Comparison of ENCODE assay signal across 9 mouse cellular contexts in the genomic region with DNA sequence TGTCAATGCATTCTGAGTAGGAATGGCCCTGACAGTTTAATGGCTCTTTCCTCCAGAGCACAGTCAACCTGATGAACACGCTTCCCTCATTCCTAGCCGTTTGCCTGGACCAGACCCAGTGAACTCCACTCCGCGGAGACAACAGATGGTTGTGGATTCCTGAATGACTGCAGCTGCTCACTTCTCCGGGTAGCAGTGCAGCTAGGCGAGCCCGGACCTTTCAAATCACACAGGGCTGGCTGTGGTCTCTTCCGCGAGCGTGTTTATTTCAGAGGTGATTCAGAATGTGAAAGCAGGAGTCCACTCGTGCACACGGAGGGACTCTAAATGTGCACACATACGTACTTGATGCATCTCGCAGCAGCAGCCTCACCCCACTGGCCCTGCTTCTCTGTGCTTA. TPM values are rescaled to one million over a fixed set of nuclear protein-coding genes. Genes with fewer than 3 reads are reported as not detected.
DNase-seq lines count a peak whose midpoint lies in the region; ATAC-seq lines count a peak whose summit lies in the region.
"Had no signal": no experiment of that assay in that cellular context is flagged by ENCODE, and none has a peak within 500 bp of the region (broad histone marks: within the 10 kb centered on the region; RNA-seq: fewer than 3 reads in every experiment).

No protein-coding gene starts in this region.

- no peaks in the 10 kb centered on the region for H3K4me1 ChIP-seq in embryonic facial prominence, embryonic 11.5 days (ENCODE audit: control insufficient read depth, insufficient read depth, low read length)
- 0 out of 2 replicates have a peak, but pooled peaks cover 4% of the 10 kb centered on the region for H3K4me1 ChIP-seq in embryonic facial prominence, embryonic 10.5 days

- 77% methylated on average over 14 of the region's 14 CpGs for WGBS in embryonic facial prominence, embryonic 11.5 days
- 77% methylated on average over 14 of the region's 14 CpGs for WGBS in embryonic facial prominence, embryonic 10.5 days

- no peak overlapping the region for H3K9ac ChIP-seq in embryonic facial prominence, embryonic 11.5 days (replicated peaks; ENCODE audit: low read length)

- no peak overlapping the region for H3K4me3 ChIP-seq in embryonic facial prominence, embryonic 11.5 days (ENCODE audit: low read depth, low read length)
- no peak overlapping the region for H3K4me3 ChIP-seq in embryonic facial prominence, embryonic 10.5 days

- H3K9me3 ChIP-seq in embryonic facial prominence, embryonic 11.5 days (replicated peaks; ENCODE audit: control insufficient read depth, low read length) = no peaks in the 10 kb centered on the region
- H3K9me3 ChIP-seq in embryonic facial prominence, embryonic 10.5 days = no peaks in the 10 kb centered on the region

- H3K27ac ChIP-seq in embryonic facial prominence, embryonic 11.5 days (replicated peaks; ENCODE audit: low read depth, low read length) = no peak overlapping the region
- no peak overlapping the region for H3K27ac ChIP-seq in embryonic facial prominence, embryonic 10.5 days (replicated peaks)

- no peaks in the 10 kb centered on the region for H3K36me3 ChIP-seq in embryonic facial prominence, embryonic 11.5 days (replicated peaks; ENCODE audit: control insufficient read depth, insufficient read depth, low read depth, low read length)
- no peaks in the 10 kb centered on the region for H3K36me3 ChIP-seq in embryonic facial prominence, embryonic 10.5 days (replicated peaks)

- ATAC-seq in embryonic facial prominence, embryonic 11.5 days (replicated peaks; ENCODE audit: insufficient number of reproducible peaks, low FRiP score, low TSS enrichment, low read depth) = no peak
- ATAC-seq: activated CD4-positive, CD25-positive, alpha-beta regulatory T cell, adult 4 months had no signal

- peak; percentile 15 for DNase-seq in embryonic facial prominence, embryonic 11.5 days (ENCODE audit: low spot score)
- DNase-seq in embryonic facial prominence, embryonic 10.5 days (ENCODE audit: low spot score) = no peak
- peak; percentile 27 to 43 for DNase-seq in kidney, postnatal 4 days
- no peak for DNase-seq in kidney, adult 18-20 months
- peak; percentile 43 to 49 for DNase-seq in cerebellum, postnatal 36 days
- peak; percentile 9 for DNase-seq in lung, postnatal 14 days
- DNase-seq in adrenal gland, postnatal 25 days = no peak
- DNase-seq in thymus, postnatal 25 days = no peak

- H3K4me2 ChIP-seq in embryonic facial prominence, embryonic 11.5 days (ENCODE audit: low read depth, low read length) = no peak overlapping the region

- H3K27me3 ChIP-seq in embryonic facial prominence, embryonic 11.5 days (ENCODE audit: control insufficient read depth, insufficient read depth, low read length) = no peaks in the 10 kb centered on the region
- H3K27me3 ChIP-seq in embryonic facial prominence, embryonic 10.5 days (replicated peaks; ENCODE audit: low read depth, poor library complexity, severe bottlenecking) = no peaks in the 10 kb centered on the region

RNA-seq across cellular contexts. Expression of a gene that starts 32.4 kb away (rescaled TPM):
- 0.14 and 0.25 TPM in 2 replicates for polyA plus RNA-seq in embryonic facial prominence, embryonic 11.5 days (2014; fragmentation: Nextera tagmentation; extraction: Ambion mirVana)
- polyA plus RNA-seq in embryonic facial prominence, embryonic 10.5 days (2016; fragmentation: Nextera tagmentation; extraction: Ambion mirVana) = 0.24 and 0.52 TPM in 2 replicates
- total RNA-seq in adrenal gland, postnatal 25 days (2021) = 0.52 and 0.91 TPM in 2 replicates
- polyA plus RNA-seq: activated CD4-positive, CD25-positive, alpha-beta regulatory T cell, adult 4 months had no signal

Comparison
In these comparisons a context has a peak if more than half of its experiments do, and no peak if none do; other contexts are left out.
1. DNase-seq: peak in embryonic facial prominence, embryonic 11.5 days (single experiment), kidney, postnatal 4 days (2 of 2), cerebellum, postnatal 36 days (2 of 2) and lung, postnatal 14 days (single experiment); none in embryonic facial prominence, embryonic 10.5 days (single experiment), kidney, adult 18-20 months (single experiment), adrenal gland, postnatal 25 days (single experiment) and thymus, postnatal 25 days (single experiment).